Mouse (Mus musculus) olfactory bulb, adult 2 months (tissue): Measurements from ENCODE around the gene Cfap73. TPM values are rescaled to one million over a fixed set of nuclear protein-coding genes. Genes with fewer than 3 reads are reported as not detected.
A peak's percentile ranks its signal among the peaks of the same experiment; 100 is the strongest.

ENCODE experiments used
- H3K27ac ChIP-seq: fragments of 200-500 bp; 2 replicates; pipeline ENCODE4 v1.5.1; 2012; ENCODE audit warnings: low read depth, low read length; ENCODE audit not compliant: insufficient read depth
- H3K4me1 ChIP-seq: fragments of 200-500 bp; 2 replicates; pipeline ENCODE4 v1.6.1; 2012; ENCODE audit warnings: low read length; ENCODE audit not compliant: control insufficient read depth, insufficient read depth
- H3K4me3 ChIP-seq: fragments of 200-500 bp; 2 replicates; pipeline ENCODE4 v1.5.1; 2012; ENCODE audit warnings: mild to moderate bottlenecking, low read depth, low read length, moderate library complexity; ENCODE audit not compliant: insufficient read depth
- CTCF ChIP-seq: fragments of 200-500 bp; IDR thresholded peaks from 2 replicates; pipeline ENCODE4 v1.5.1; 2012; ENCODE audit warnings: low read depth, mild to moderate bottlenecking, low read length, moderate library complexity; ENCODE audit not compliant: insufficient read depth
- POLR2A ChIP-seq: fragments of 200-500 bp; IDR thresholded peaks from 2 replicates; pipeline ENCODE4 v1.6.1; 2012; ENCODE audit warnings: mild to moderate bottlenecking, low read depth, low read length, moderate library complexity; ENCODE audit not compliant: insufficient read depth
- WGBS: fragments of 180-500 bp; shearing (Covaris S2); methylation state at CpG from one replicate; pipeline ENCODE4 v1.1.7; 2018; 5-methylcytosine and 5-hydroxymethylcytosine counted together
- polyA plus RNA-seq: library from polyadenylated mRNA; stranded (reverse); fragments of >200 nt; gene quantifications from 2 replicates; pipeline ENCODE4 v1.2.4, GENCODE M21; 2012; ENCODE audit warnings: low replicate concordance; ENCODE audit not compliant: missing spikeins, insufficient read depth, insufficient read length

Gene Cfap73
- polyA plus RNA-seq, 1 experiment = not detected

GRCm38 (mm10) chr5:120649374-120649933 lies 15.4 kb upstream of the Cfap73 start:
- H3K4me1 ChIP-seq = peaks cover 25% of the 10 kb centered on the region
- 3% methylated on average over 21 of the region's 21 CpGs for WGBS
- H3K4me3 ChIP-seq = peak overlapping the region; percentile 45
- TF ChIP-seq CTCF (no peak), POLR2A (no peak)
- no peak overlapping the region for H3K27ac ChIP-seq

DNA sequence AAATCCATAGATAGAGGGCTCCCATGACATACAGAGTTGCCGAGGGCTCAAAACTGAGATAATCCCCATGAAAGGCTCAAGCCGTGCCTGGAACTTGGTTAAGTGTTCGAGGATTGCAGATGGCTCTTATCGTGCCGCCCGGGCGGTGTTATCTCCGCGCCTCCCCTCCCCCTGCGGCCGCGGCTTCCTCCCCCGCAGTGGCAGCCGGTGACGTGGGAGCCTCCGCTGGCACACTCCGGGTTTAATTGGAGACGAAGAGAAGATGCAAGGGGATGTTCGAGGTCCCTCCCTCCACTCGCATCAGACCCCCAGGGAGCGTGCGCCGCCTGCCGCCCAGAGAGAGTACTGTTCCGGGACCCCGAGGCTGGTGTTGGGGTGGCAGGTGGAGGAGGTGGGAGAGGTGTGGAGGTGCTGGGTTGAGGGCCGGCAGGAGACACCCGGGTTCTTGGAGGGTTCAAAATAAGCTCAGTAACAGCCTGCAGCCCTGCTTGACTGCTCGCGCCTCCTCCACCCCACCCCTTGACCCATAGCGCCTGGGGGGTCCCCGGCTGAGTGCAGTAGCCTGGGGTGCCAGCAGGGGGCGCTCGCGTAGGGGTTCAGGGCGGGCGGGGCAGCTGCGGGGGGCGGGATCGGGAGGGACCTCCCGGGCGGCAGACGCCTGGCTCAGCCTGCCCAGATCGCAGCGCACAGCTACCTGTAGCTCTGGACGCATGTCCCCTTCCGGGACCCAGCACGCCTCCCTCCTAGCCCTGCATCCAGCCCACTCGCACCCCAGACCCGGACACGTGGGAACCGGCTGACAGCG lies 14.7 kb upstream of the Cfap73 start, which contains the start of gene Rasal1:
TSS of gene Rasal1 (plus strand) at position 244 of the 805 bp plus-strand sequence.
- Histone ChIP-seq H3K4me1 (peaks cover 26% of the 10 kb centered on the region), H3K27ac (peak within 1 kb of the TSS; percentile 27; the same call in 1 of the 2 replicates), H3K4me3 (peak within 1 kb of the TSS; percentile 45)
- 1% methylated on average over 53 of the region's 53 CpGs for WGBS
- TF ChIP-seq CTCF (peak; percentile 83), POLR2A (peak; percentile 32; the same call in 1 of the 2 replicates)

DNA sequence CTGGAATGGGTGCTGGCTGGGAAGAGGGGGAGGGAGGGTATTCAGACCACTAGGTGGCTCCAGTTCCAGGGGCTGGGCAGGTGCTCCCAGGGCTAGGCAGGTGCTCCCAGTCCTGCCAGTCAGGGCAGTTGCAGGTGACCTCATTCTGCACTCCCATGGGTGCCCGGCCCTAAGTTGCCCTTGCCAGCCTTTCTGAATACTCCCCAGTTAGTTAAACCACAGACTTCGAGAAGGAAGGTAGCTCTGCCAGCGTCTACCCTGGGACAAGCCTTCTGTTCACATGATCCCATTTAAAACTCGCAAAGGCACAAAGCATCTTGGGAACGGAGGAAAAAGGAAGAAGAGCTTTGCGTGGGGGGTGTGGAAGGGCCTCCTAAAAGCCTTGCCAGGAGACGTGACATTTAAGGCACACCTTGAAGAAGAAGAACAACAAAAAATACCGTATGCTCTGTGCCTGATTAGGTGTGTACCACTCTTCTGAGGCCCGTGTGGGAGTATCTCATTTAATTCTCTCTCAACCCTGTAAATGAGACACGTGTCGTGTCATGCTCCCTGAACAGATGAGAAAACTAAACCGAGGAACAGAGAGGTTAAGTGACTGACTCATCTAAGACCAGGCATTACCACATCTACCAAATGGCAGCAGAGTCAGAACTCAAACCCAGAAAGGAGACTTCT lies 13.9 kb upstream of the Cfap73 start:
- no peak for TF ChIP-seq POLR2A
- TF ChIP-seq CTCF = no peak
- 23% methylated on average over 12 of the region's 12 CpGs for WGBS
- H3K27ac ChIP-seq = peak overlapping the region; percentile 27; the same call in 1 of the 2 replicates
- peaks cover 28% of the 10 kb centered on the region for H3K4me1 ChIP-seq
- no peak overlapping the region for H3K4me3 ChIP-seq

GRCm38 (mm10) chr5:120647361-120647760 lies 13.3 kb upstream of the Cfap73 start:
- H3K4me3 ChIP-seq = no peak overlapping the region
- H3K27ac ChIP-seq = no peak overlapping the region
- WGBS = 77% methylated on average over 4 of the region's 4 CpGs
- peaks cover 25% of the 10 kb centered on the region for H3K4me1 ChIP-seq
- TF ChIP-seq POLR2A = no peak
- no peak for TF ChIP-seq CTCF

- TF ChIP-seq POLR2A (no peak), CTCF (no peak)
- WGBS = 29% methylated on average over 6 of the region's 6 CpGs
- H3K27ac ChIP-seq = no peak overlapping the region
- peaks cover 25% of the 10 kb centered on the region for H3K4me1 ChIP-seq
- no peak overlapping the region for H3K4me3 ChIP-seq
Observed at GRCm38 (mm10) chr5:120645851-120646250, 11.8 kb upstream of the Cfap73 start.

DNA sequence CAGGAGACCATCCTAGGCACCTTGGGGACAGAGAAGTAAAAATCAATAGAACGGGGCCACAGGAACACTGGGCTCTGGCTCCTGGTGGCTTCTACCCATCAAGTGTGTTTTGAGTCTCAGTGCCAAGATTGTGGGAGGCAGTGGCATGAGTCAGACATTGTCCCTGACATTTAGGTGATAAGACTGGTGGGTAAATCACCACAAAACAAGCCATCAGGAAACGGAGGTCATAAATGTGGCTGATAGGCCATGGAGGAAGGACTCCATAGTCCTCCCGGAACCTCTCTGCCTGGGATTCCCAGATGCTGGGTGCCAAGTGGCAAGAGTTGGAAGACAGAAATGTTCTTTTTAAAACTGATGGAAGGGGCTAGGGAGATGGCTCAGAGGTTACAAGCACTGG lies 10.2 kb upstream of the Cfap73 start:
- 83% methylated on average over 3 of the region's 3 CpGs for WGBS

DNA sequence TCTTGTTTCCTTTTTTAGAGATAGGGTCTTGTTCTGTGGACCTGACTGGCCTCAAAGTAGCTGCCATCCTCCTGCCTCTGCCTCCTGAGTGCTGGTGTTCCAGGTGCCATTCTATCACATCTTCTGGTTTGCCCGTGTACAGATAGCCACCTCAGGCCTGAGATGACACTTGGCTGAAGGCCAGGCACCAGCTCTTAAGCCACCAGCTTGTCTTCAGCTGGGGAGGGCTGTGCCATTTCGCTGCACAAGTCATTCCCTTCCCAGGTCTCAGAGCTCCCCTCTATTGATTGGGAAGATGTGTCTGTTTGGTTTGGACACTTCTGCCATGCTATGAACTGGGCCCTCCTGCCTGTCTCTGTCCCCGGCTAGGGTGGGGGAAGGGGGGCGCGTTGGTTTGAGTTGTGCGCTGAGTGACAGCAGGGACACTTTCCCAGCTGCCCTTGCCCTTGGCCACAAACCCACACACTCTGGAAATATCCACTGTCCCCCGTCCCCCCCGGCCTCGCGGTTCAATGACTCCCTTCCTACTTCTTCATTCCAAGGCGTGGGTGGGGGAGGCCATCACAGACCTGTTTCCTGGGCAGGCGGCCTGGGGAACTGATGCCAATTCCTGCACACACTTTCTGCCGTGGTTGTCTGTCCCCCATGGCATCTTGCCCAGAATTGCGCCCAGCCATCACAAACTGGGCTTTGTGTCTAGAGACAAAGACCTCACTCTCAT lies 9.5 kb upstream of the Cfap73 start:
- H3K4me1 ChIP-seq = peaks cover 13% of the 10 kb centered on the region
- H3K4me3 ChIP-seq = no peak overlapping the region
- WGBS = 55% methylated on average over 14 of the region's 14 CpGs
- H3K27ac ChIP-seq = no peak overlapping the region
- no peak for TF ChIP-seq POLR2A

More for the DNA sequence above, 10.2 kb upstream of the Cfap73 start:
- no peak overlapping the region for H3K4me3 ChIP-seq
- H3K27ac ChIP-seq = no peak overlapping the region
- TF ChIP-seq POLR2A (no peak), CTCF (no peak)
- H3K4me1 ChIP-seq = peaks cover 19% of the 10 kb centered on the region

GRCm38 (mm10) chr5:120640094-120640493 lies 6.1 kb upstream of the Cfap73 start:
- 91% methylated on average over 7 of the region's 7 CpGs for WGBS
- Histone ChIP-seq H3K27ac (no peak overlapping the region), H3K4me1 (peaks cover 10% of the 10 kb centered on the region), H3K4me3 (no peak overlapping the region)
- TF ChIP-seq CTCF = no peak
- no peak for TF ChIP-seq POLR2A
